Mouse (Mus musculus): ENCODE measurements at regions not wholly inside any gene's neighbourhood (a gene's known extent, or its start where the extent isn't known, plus 50 kb on each side); places are given as distances from the start of the nearest gene placed in this dataset.

DNA sequence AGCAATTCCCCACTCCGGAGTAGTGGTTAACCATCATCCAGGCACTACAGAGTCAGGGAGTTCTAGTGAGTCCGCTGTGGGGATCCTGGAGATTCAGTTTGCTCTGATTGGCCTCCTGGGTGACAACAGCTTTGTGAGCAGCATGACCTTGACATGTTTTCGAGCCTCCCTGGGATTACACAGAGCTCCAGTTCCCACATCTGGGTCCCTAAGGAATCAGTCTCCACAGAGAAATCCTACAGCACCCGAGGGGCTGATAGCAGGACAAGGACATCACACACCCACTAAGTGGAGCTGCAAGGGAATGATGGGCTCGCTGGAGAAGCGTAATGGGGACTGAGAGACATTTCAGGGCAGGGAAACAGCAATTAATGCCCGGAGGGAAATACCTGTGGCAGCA is 351.5 kb upstream of the Mgmt start:
- no peak for TF ChIP-seq CTCF (IDR thresholded peaks at IDR 0.05 in 2 of 3, conservative IDR thresholded peaks at IDR 0.05 in 1 of 3; ENCODE audit: control insufficient read depth in 1 of 3, insufficient read depth in 1 of 3, low read depth in 2 of 3, low read length in 3 of 3, poor library complexity in 1 of 3, severe bottlenecking in 1 of 3)
- TF ChIP-seq EP300 (IDR thresholded peaks at IDR 0.05; ENCODE audit: low read depth in 1 of 2, low read length in 2 of 2), result no peak

Measured in MEL (cell line).